Mouse (Mus musculus) spleen, adult 2 months (tissue): Measurements from ENCODE around the gene Fam120a.

ENCODE experiments used
- CTCF ChIP-seq: fragments of 200-500 bp; IDR thresholded peaks from 2 replicates; pipeline ENCODE4 v1.5.1; 2011; ENCODE audit warnings: mild to moderate bottlenecking, inconsistent platforms; ENCODE audit not compliant: insufficient read depth, insufficient read length, insufficient replicate concordance; ENCODE audit errors: extremely low read depth
- POLR2A ChIP-seq: fragments of 200-500 bp; IDR thresholded peaks from 2 replicates; pipeline ENCODE4 v1.6.1; 2011; ENCODE audit warnings: low read depth, low read length, inconsistent platforms

DNA sequence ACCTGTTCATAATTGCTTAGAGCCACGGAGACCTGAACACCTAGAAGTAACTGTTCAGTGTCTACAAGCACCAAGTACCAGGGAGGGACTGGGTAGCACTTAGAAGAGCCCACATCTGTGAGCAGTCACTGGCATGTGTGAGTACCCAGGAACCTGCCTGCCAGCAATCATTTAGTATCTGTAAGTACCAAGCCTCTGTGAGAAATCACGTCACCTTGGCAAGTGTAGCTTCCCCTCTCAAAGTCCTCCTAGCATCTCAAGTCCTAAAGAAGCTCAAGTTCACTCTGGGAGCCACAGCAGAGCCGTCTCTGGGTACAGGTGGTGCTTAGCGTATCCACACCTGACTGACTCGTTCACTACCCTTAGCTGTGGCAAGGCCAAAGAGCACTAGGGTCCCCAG, 116.1 kb downstream of the Fam120a start:
- TF ChIP-seq CTCF = no peak
- TF ChIP-seq POLR2A = no peak
